Comparison of ENCODE assay signal across 8 mouse cellular contexts in the genomic region with DNA sequence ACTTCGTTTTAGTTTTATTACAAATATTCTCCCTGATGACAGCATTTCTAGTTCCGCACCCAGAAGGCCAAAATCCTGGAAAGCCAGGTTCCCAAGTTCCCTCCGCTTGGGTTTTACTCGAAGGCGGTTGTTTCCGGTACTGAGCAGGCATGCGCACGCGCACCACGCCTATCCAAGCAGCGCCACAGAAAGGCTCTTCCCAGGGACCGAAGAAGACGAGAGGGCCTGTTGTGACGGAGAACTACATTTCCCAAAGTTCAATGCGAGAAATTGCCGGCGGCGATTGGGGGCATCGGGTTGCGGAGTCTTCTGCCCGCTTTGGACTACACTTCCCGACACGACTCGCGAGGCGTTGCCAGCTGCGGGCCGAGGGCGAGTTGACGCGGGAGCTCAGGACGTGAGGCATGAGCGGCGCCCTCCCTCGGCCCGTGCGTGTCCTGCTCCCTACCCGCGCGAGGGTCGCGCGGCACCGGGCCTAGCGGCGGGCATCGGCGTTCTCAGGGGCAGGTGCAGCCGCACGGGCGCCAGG. TPM values are rescaled to one million over a fixed set of nuclear protein-coding genes. Genes with fewer than 3 reads are reported as not detected.
DNase-seq lines count a peak whose midpoint lies in the region; ATAC-seq and TF ChIP-seq lines count a peak whose summit lies in the region.

A gene (plus strand): TSS at position 346 of the 529 bp plus-strand sequence.

- TF ChIP-seq CTCF in kidney, adult 2 months (conservative IDR thresholded peaks at IDR 0.05; ENCODE audit: insufficient read depth, insufficient read length, low read depth, low read length) = 0 out of 2 replicates have a peak, but pooled peaks have one; percentile 19
- TF ChIP-seq CTCF in spleen, adult 2 months (IDR thresholded peaks at IDR 0.05; ENCODE audit: extremely low read depth, insufficient read depth, insufficient read length, insufficient replicate concordance) = peak; percentile 4; the same call in 1 of the 2 replicates

- H3K27me3 ChIP-seq in embryonic facial prominence, embryonic 13.5 days = no peaks in the 10 kb centered on the region
- H3K27me3 ChIP-seq in kidney, adult 2 months (replicated peaks; ENCODE audit: control insufficient read depth, insufficient read depth, low read length) = no peaks in the 10 kb centered on the region
- H3K27me3 ChIP-seq in limb, embryonic 12.5 days = peaks cover 3% of the 10 kb centered on the region; the same call in 1 of the 2 replicates
- no peaks in the 10 kb centered on the region for H3K27me3 ChIP-seq in midbrain, embryonic 15.5 days (replicated peaks)
- no peaks in the 10 kb centered on the region for H3K27me3 ChIP-seq in spleen, adult 2 months (ENCODE audit: control insufficient read depth, insufficient read depth, low read length)

- peak within 1 kb of the TSS; percentile 71 for H3K27ac ChIP-seq in embryonic facial prominence, embryonic 13.5 days
- peak within 1 kb of the TSS; percentile 32 for H3K27ac ChIP-seq in kidney, adult 2 months (ENCODE audit: insufficient read depth, low read depth, low read length)
- peak within 1 kb of the TSS; percentile 72 for H3K27ac ChIP-seq in limb, embryonic 12.5 days
- H3K27ac ChIP-seq in midbrain, embryonic 15.5 days = peak within 1 kb of the TSS; percentile 93
- H3K27ac ChIP-seq in spleen, adult 2 months (ENCODE audit: insufficient read depth, low read length) = peak within 1 kb of the TSS; percentile 47

- TF ChIP-seq POLR2A in kidney, adult 2 months (IDR thresholded peaks at IDR 0.05; ENCODE audit: low read depth, low read length) = peak; percentile 7
- TF ChIP-seq POLR2A in spleen, adult 2 months (IDR thresholded peaks at IDR 0.05; ENCODE audit: low read depth, low read length) = peak; percentile 56

- peak within 1 kb of the TSS; percentile 76 for H3K4me2 ChIP-seq in embryonic facial prominence, embryonic 13.5 days
- H3K4me2 ChIP-seq in limb, embryonic 12.5 days = peak within 1 kb of the TSS; percentile 86
- H3K4me2 ChIP-seq in midbrain, embryonic 15.5 days = peak within 1 kb of the TSS; percentile 78

- peak within 1 kb of the TSS; percentile 89 for H3K9ac ChIP-seq in embryonic facial prominence, embryonic 13.5 days
- peak within 1 kb of the TSS; percentile 84 for H3K9ac ChIP-seq in limb, embryonic 12.5 days (replicated peaks)
- peak within 1 kb of the TSS; percentile 73 for H3K9ac ChIP-seq in midbrain, embryonic 15.5 days

- H3K9me3 ChIP-seq in embryonic facial prominence, embryonic 13.5 days = no peaks in the 10 kb centered on the region
- no peaks in the 10 kb centered on the region for H3K9me3 ChIP-seq in limb, embryonic 12.5 days
- H3K9me3 ChIP-seq in midbrain, embryonic 15.5 days = no peaks in the 10 kb centered on the region

- peaks cover 19% of the 10 kb centered on the region for H3K4me1 ChIP-seq in embryonic facial prominence, embryonic 13.5 days
- H3K4me1 ChIP-seq in kidney, adult 2 months (ENCODE audit: control insufficient read depth, insufficient read depth, low read length) = no peaks in the 10 kb centered on the region
- peaks cover 31% of the 10 kb centered on the region for H3K4me1 ChIP-seq in limb, embryonic 12.5 days (replicated peaks)
- peaks cover 27% of the 10 kb centered on the region for H3K4me1 ChIP-seq in midbrain, embryonic 15.5 days
- peaks cover 6% of the 10 kb centered on the region; the same call in 1 of the 2 replicates for H3K4me1 ChIP-seq in spleen, adult 2 months (ENCODE audit: control insufficient read depth, insufficient read depth, insufficient read length)

- peaks cover 10% of the 10 kb centered on the region for H3K36me3 ChIP-seq in embryonic facial prominence, embryonic 13.5 days
- H3K36me3 ChIP-seq in kidney, adult 2 months (ENCODE audit: control insufficient read depth, insufficient read depth, low read length) = peaks cover 1% of the 10 kb centered on the region; the same call in 1 of the 2 replicates
- H3K36me3 ChIP-seq in limb, embryonic 12.5 days = peaks cover 11% of the 10 kb centered on the region
- H3K36me3 ChIP-seq in midbrain, embryonic 15.5 days (replicated peaks) = peaks cover 8% of the 10 kb centered on the region; the same call in 1 of the 2 replicates
- peaks cover 5% of the 10 kb centered on the region for H3K36me3 ChIP-seq in spleen, adult 2 months (ENCODE audit: control insufficient read depth, insufficient read depth, low read length)

- WGBS in embryonic facial prominence, embryonic 13.5 days = under 1% methylated on average over 50 of the region's 51 CpGs
- under 1% methylated on average over 51 of the region's 51 CpGs for WGBS in kidney, adult 2 months
- WGBS in limb, embryonic 12.5 days = under 1% methylated on average over 51 of the region's 51 CpGs
- under 1% methylated on average over 51 of the region's 51 CpGs for WGBS in midbrain, embryonic 15.5 days
- whole genome bisulfite sequencing in spleen, adult 2 months = under 1% methylated on average over 43 of the region's 51 CpGs

- peak; percentile 98 for DNase-seq in 3134 (ENCODE audit: extremely low read depth, insufficient read length, low spot score)
- peak; percentile 95 to 97 for DNase-seq in adrenal gland, postnatal 36 days
- DNase-seq in heart, adult 18-20 months = peak; percentile 96 to 99
- peak; percentile 99 for DNase-seq in kidney, adult 2 months
- peak; percentile 93 to 94 for DNase-seq in spleen, adult 2 months (ENCODE audit: low read depth in 1 of 2, low spot score in 2 of 2)

- peak; percentile 98 for ATAC-seq in embryonic facial prominence, embryonic 13.5 days (ENCODE audit: insufficient number of reproducible peaks, insufficient read depth, low FRiP score, low TSS enrichment, low read depth)
- peak; percentile 96 for ATAC-seq in limb, embryonic 12.5 days (ENCODE audit: insufficient number of reproducible peaks, insufficient read depth, low FRiP score, low TSS enrichment, low read depth)
- peak; percentile 99 for ATAC-seq in midbrain, embryonic 15.5 days (replicated peaks)

- H3K4me3 ChIP-seq in embryonic facial prominence, embryonic 13.5 days = peak within 1 kb of the TSS; percentile 85
- H3K4me3 ChIP-seq in kidney, adult 2 months (ENCODE audit: insufficient read depth, low read depth, low read length) = peak within 1 kb of the TSS; percentile 76
- peak within 1 kb of the TSS; percentile 82 for H3K4me3 ChIP-seq in limb, embryonic 12.5 days (replicated peaks)
- peak within 1 kb of the TSS; percentile 62 for H3K4me3 ChIP-seq in midbrain, embryonic 15.5 days
- H3K4me3 ChIP-seq in spleen, adult 2 months (ENCODE audit: extremely low read depth, insufficient read depth, insufficient read length) = peak within 1 kb of the TSS; percentile 74

RNA-seq across cellular contexts. Expression of the gene that starts here (rescaled TPM):
- 10 to 100 TPM; 37.0 to 48.8 TPM for total RNA-seq in adrenal gland, postnatal 36 days (2021)
- 21.2 and 27.4 TPM in 2 replicates for polyA plus RNA-seq in embryonic facial prominence, embryonic 13.5 days (2015; fragmentation: Nextera tagmentation; extraction: Ambion mirVana)
- total RNA-seq in heart, adult 18-20 months (2021) = 10 to 100 TPM; 19.9 to 26.0 TPM
- 25.5 and 27.6 TPM in 2 replicates for polyA plus RNA-seq in kidney, adult 2 months (2012; rRNA removed)
- 34.5 and 34.7 TPM in 2 replicates for polyA plus RNA-seq in limb, embryonic 12.5 days (2016; fragmentation: Nextera tagmentation; extraction: Ambion mirVana)
- polyA plus RNA-seq in midbrain, embryonic 15.5 days (2015; fragmentation: Nextera tagmentation; extraction: Ambion mirVana) = 41.5 and 54.9 TPM in 2 replicates
- polyA plus RNA-seq in spleen, adult 2 months (2012; rRNA removed) = 26.6 and 37.1 TPM in 2 replicates

Comparison
In these comparisons a context has a peak if more than half of its experiments do, and no peak if none do; other contexts are left out.
1. Peak in every context shown above with its lines: DNase-seq, ATAC-seq, H3K4me3 ChIP-seq and H3K27ac ChIP-seq.
2. H3K27ac ChIP-seq: peak in every context shown above with its lines; median percentile 93 in midbrain, embryonic 15.5 days; 72 in limb, embryonic 12.5 days; 71 in embryonic facial prominence, embryonic 13.5 days; 47 in spleen, adult 2 months; 32 in kidney, adult 2 months.